In the genomic region with DNA sequence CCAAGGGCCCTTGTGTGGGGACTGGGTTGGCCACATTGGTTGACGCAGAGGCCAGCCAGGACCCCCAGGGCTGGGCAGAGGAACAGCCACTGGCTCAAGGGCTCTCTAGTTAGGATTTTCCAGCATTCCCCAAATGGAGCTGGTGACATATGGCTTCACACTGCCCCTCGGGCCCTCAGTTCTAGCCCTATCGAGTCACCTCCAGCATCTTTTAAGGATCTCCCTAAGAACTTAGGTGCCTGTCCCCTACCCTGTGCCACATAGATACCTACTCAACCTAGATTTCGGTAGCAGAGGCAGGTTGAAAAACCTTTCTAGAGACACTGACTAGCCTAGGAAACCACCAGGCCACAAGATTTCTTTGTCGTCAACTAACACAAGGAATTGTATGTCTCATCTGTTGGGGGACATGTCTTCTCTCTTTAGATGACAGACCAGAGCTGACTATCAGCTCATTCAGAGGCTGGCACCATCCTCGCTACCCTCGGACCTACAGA, we compare ENCODE assay signal across 9 mouse cellular contexts.
DNase-seq lines count a peak whose midpoint lies in the region; ATAC-seq and TF ChIP-seq lines count a peak whose summit lies in the region.
"Had no signal": no experiment of that assay in that cellular context is flagged by ENCODE, and none has a peak within 500 bp of the region (broad histone marks: within the 10 kb centered on the region; RNA-seq: fewer than 3 reads in every experiment).

No protein-coding gene starts in this region.

- peak overlapping the region; percentile 79; the same call in 1 of the 2 replicates for H3K27ac ChIP-seq in forebrain, embryonic 16.5 days (ENCODE audit: low read length)
- no peak overlapping the region for H3K27ac ChIP-seq in forebrain, postnatal 0 days (ENCODE audit: low read depth, low read length)
- H3K27ac ChIP-seq in layer of hippocampus, adult 2 months, result peak overlapping the region; percentile 84
- H3K27ac ChIP-seq in limb, embryonic 15.5 days, result peak overlapping the region; percentile 90; the same call in 1 of the 2 replicates

- H3K36me3 ChIP-seq in forebrain, embryonic 16.5 days (ENCODE audit: control insufficient read depth, insufficient read depth), result peaks cover 6% of the 10 kb centered on the region; the same call in 1 of the 2 replicates
- H3K36me3 ChIP-seq in forebrain, postnatal 0 days (ENCODE audit: insufficient read depth), result peaks cover 31% of the 10 kb centered on the region
- no peaks in the 10 kb centered on the region for H3K36me3 ChIP-seq in limb, embryonic 15.5 days

- TF ChIP-seq CTCF in forebrain, postnatal 0 days (IDR thresholded peaks at IDR 0.05; ENCODE audit: low read depth), result no peak
- TF ChIP-seq CTCF in layer of hippocampus, adult 2 months (conservative IDR thresholded peaks at IDR 0.05), result no peak

- H3K27me3 ChIP-seq in forebrain, embryonic 16.5 days (replicated peaks; ENCODE audit: control insufficient read depth, insufficient read depth, low read length), result no peaks in the 10 kb centered on the region
- no peaks in the 10 kb centered on the region for H3K27me3 ChIP-seq in forebrain, postnatal 0 days (ENCODE audit: insufficient read depth, low read length)
- H3K27me3 ChIP-seq in limb, embryonic 15.5 days, result no peaks in the 10 kb centered on the region

- H3K4me3 ChIP-seq in forebrain, embryonic 16.5 days (replicated peaks; ENCODE audit: low read length), result no peak overlapping the region
- H3K4me3 ChIP-seq in forebrain, postnatal 0 days (ENCODE audit: low read depth, low read length), result no peak overlapping the region
- H3K4me3 ChIP-seq in layer of hippocampus, adult 2 months, result peak overlapping the region; percentile 33
- no peak overlapping the region for H3K4me3 ChIP-seq in limb, embryonic 15.5 days

- DNase-seq in forebrain, postnatal 0 days, result no peak
- DNase-seq in layer of hippocampus, adult 2 months (ENCODE audit: low spot score in 2 of 2), result no peak
- DNase-seq in layer of hippocampus, postnatal 14 days (ENCODE audit: low spot score in 2 of 2), result no peak
- peak; percentile 49 for DNase-seq in CD4-positive helper T cell, adult 2 months (ENCODE audit: low read depth, low spot score)
- DNase-seq in right cerebral cortex, postnatal 25 days, result no peak
- DNase-seq in left cerebral cortex, adult 11 months (ENCODE audit: low spot score), result no peak
- DNase-seq: embryo, embryonic 11 days had no signal

- peaks cover 26% of the 10 kb centered on the region for H3K4me1 ChIP-seq in forebrain, embryonic 16.5 days (replicated peaks; ENCODE audit: control insufficient read depth, insufficient read depth, low read length)
- peaks cover 5% of the 10 kb centered on the region; the same call in 1 of the 2 replicates for H3K4me1 ChIP-seq in forebrain, postnatal 0 days (ENCODE audit: insufficient read depth)
- H3K4me1 ChIP-seq in limb, embryonic 15.5 days, result peaks cover 56% of the 10 kb centered on the region

- no peak for ATAC-seq in forebrain, embryonic 16.5 days
- ATAC-seq in forebrain, postnatal 0 days, result no peak
- ATAC-seq in limb, embryonic 15.5 days (ENCODE audit: insufficient number of reproducible peaks, low FRiP score, low TSS enrichment, low read depth), result no peak

- H3K9ac ChIP-seq in forebrain, embryonic 16.5 days (replicated peaks; ENCODE audit: low read depth, low read length), result no peak overlapping the region
- no peak overlapping the region for H3K9ac ChIP-seq in forebrain, postnatal 0 days
- no peak overlapping the region for H3K9ac ChIP-seq in limb, embryonic 15.5 days

- H3K4me2 ChIP-seq in forebrain, embryonic 16.5 days (ENCODE audit: low read length), result no peak overlapping the region
- no peak overlapping the region for H3K4me2 ChIP-seq in forebrain, postnatal 0 days (ENCODE audit: low read depth)
- H3K4me2 ChIP-seq in limb, embryonic 15.5 days, result no peak overlapping the region

- H3K9me3 ChIP-seq in forebrain, embryonic 16.5 days (ENCODE audit: control insufficient read depth, low read length), result no peaks in the 10 kb centered on the region
- H3K9me3 ChIP-seq in forebrain, postnatal 0 days (ENCODE audit: low read length), result no peaks in the 10 kb centered on the region
- no peaks in the 10 kb centered on the region for H3K9me3 ChIP-seq in limb, embryonic 15.5 days

- WGBS in forebrain, embryonic 16.5 days, result 86% methylated on average over 7 of the region's 7 CpGs
- 88% methylated on average over 7 of the region's 7 CpGs for WGBS in forebrain, postnatal 0 days
- WGBS in limb, embryonic 15.5 days, result 88% methylated on average over 7 of the region's 7 CpGs
